Mouse (Mus musculus): Measurements from ENCODE around the gene Dguok.
A peak's percentile ranks its signal among the peaks of the same experiment; 100 is the strongest.

Dguok gene

DNA sequence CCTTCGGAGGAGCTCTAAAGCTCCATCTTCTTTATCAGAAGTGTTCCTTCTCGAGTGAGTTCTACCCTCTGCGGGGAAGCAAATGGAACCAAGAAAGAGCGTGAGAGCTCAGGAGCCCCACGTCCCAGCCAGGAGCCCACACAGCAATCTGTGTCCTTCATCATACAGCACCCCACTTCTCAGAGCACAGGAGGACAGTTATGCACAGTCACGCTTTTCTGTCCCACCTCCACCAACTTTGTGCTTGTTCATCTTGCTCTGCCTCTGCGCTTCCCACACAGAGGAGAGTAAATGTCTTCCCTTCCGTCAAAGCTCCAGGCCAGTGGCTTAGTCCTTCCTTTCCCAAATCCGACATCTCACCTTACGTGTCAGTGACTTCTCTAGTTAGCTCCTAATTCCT lies 7.7 kb downstream of the Dguok start:
- no peak for DNase-seq (ENCODE audit: low spot score)

DNA sequence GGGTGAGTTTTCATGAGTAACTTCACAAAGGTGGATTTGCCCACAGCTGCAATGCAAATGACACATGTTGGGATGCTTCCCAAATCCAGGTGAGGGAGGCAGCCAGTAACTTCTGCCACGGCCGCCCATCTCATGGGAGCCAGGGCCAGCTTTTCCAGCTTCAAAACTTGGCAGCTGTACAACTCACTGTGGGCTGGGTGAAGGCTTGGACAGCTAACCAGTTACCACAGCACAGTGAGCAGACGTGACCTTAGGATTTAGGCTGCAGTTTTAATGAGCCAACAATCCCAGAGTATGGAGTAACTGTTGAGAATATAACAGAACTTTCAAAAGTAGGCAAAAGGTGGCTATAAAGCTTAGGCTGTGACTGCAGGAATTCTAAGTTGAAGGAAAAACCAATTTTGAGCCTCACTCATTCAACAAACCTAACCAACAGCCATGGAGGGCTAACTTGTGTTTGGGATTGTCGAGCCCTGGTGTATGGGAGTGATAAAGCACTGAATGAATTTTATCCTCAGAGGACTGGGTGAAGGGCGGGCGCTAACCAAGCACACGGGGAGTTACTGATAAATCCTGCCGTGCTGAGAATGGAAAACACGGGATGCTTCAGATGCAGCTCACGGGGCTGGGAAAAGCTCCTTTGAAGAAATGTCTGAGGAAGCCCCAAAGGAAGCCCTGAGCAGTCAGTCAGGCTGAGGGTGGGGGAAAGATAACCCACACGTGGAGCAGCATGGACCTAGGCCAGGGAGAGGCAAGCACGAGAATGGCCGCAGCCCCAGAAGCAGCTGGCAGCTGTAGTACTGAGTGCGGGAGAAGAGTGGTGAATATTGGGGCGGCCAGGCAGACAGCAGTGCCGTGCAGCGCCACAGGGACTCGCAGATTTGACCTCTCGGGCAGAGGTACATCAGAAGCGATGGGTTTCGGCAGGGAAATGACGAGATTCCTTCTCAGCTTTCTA lies 9.7 kb downstream of the Dguok start:
- peak; percentile 47 for DNase-seq (ENCODE audit: low spot score)

- peak; percentile 47 for DNase-seq (ENCODE audit: low spot score)
These were observed 10.6 kb downstream of the Dguok start for GRCm38 (mm10) chr6:83496009-83496752.

DNA sequence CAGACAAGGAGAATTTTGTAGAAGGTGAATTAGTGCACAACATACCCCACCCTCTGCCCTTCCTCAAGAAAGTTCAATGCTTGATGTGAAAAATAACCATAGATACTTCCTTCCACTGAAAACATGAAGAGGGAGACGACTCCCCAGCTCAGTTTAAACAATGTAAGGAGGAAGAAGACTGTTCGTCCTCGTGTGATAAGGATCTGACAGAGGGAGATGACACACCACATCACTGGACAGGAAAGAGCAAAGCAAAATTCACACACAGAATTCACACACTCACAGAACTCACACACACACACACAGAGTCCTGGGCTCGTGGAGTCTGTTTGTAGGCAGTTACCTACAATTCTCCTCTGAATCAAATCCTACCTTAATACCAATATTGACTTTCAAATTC lies 16.1 kb downstream of the Dguok start:
- no peak for DNase-seq (ENCODE audit: low spot score)

GRCm38 (mm10) chr6:83488200-83488599 lies 18.6 kb downstream of the Dguok start:
- DNase-seq (ENCODE audit: low spot score): no peak

DNA sequence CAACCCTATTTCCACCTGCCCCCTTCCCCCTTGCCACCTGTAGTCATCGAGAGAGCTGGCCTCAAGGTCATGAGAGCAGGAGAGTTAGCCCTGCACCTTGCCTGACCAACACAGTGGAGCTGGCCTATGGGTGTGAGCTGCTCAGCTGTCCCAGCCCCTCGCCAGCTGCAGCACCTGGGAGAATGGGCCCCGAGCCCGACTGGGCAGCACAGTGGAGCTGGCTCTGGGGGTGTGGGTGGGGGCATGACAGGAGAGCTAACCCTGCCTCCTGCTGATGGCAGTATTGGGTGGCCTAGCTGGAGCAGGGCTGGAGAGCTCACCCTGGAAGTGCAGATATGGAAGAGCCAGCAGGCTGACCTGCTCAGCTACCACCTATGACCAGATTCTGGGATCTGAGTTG lies 19.5 kb downstream of the Dguok start:
- no peak for DNase-seq (ENCODE audit: low spot score)

- no peak for DNase-seq (ENCODE audit: low spot score)
These were observed 20.9 kb downstream of the Dguok start for GRCm38 (mm10) chr6:83485854-83486253.

GRCm38 (mm10) chr6:83483776-83484175 lies 23.0 kb downstream of the Dguok start:
- no peak for DNase-seq (ENCODE audit: low spot score)

DNA sequence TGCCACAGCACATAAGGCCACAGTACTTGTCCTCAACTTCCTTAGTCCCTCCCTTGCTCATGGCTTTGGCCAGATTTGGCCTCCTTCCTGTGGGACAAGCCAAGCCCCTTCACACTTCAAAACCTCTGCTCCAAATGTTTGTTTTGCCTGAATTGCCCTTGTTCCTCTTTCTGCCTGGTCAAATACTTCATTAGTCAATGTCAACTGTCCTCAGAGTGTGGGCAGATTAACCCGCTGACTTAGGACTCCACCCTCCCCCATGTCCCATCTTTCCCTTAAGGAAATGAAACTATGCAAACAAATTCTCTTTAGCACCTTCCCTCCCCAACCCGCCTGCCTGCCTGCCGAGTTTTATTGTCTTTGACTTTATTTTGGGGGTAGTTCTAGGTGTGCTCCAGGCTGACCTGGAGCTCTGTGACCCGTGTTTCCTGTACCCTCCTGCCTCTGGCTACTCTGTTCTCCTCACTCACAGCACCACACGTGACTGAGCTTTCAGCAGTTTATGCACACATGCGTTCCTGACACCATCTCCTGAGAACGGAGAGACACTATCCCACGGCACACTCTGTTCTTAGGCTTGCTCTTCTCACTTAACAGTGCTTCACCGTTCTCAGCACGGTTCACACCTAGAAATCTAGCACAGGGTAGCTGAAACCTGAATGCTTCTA lies 24.2 kb downstream of the Dguok start:
- peak; percentile 26 for DNase-seq (ENCODE audit: low spot score)

- DNase-seq (ENCODE audit: low spot score): no peak
These were observed 26.6 kb downstream of the Dguok start for GRCm38 (mm10) chr6:83480019-83480655.

DNA sequence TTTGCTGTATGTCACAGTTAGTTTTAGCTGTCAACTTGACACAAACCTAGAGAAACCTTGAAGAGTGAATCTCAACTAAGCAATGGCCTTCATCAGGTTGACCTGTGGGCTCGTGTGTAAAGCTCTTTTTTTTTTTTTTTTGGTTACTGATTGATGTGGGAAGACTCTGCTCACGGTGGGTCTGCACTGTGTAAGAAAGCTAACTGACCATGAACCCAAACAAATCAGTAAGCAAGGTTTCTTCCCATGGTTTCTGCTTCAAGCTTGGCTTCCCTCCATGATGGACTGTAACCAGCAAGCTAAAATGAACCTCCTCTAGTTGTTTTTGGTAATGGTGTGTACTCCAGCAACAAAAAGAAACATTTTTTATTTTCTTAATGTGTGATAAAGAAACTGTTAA lies 27.6 kb downstream of the Dguok start:
- DNase-seq (ENCODE audit: low spot score): no peak

- DNase-seq (ENCODE audit: low spot score): no peak
These were observed 28.1 kb downstream of the Dguok start for GRCm38 (mm10) chr6:83478628-83479027.

GRCm38 (mm10) chr6:83478217-83478616 lies 28.6 kb downstream of the Dguok start:
- DNase-seq (ENCODE audit: low spot score): no peak

GRCm38 (mm10) chr6:83475431-83475830 lies 31.3 kb downstream of the Dguok start:
- DNase-seq (ENCODE audit: low spot score): no peak

GRCm38 (mm10) chr6:83473240-83473639 lies 33.5 kb downstream of the Dguok start:
- no peak for DNase-seq (ENCODE audit: low spot score)

DNA sequence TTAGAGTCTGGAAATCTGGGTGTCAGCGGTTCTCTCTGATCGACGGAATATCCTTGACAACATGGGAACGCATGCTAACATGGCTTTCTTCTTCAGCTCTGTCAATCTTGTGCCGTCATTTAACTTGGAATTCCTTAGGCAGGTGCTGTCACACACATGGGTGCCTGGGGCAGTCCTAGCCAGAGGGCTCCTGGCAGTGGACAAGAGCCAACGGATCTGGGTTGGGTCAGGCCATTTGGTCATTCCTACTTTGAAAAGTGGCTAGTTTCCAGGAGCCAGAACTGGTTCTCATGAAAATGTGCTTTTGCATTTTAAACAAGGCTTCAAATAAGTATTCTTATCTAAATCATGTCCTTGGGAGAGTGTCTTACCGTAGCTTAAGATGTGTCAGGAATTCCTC lies 35.0 kb downstream of the Dguok start:
- no peak for DNase-seq (ENCODE audit: low spot score)

- no peak for DNase-seq (ENCODE audit: low spot score)
These were observed 42.8 kb downstream of the Dguok start for GRCm38 (mm10) chr6:83464011-83464410.

- no peak for DNase-seq (ENCODE audit: low spot score)
These were observed 47.6 kb downstream of the Dguok start, which contains the start of gene Tet3 for GRCm38 (mm10) chr6:83459034-83459644. TSS of gene Tet3 (minus strand) at chr6:83459084.

- DNase-seq (ENCODE audit: low spot score): no peak
These were observed 49.6 kb downstream of the Dguok start for GRCm38 (mm10) chr6:83456984-83457810.

DNA sequence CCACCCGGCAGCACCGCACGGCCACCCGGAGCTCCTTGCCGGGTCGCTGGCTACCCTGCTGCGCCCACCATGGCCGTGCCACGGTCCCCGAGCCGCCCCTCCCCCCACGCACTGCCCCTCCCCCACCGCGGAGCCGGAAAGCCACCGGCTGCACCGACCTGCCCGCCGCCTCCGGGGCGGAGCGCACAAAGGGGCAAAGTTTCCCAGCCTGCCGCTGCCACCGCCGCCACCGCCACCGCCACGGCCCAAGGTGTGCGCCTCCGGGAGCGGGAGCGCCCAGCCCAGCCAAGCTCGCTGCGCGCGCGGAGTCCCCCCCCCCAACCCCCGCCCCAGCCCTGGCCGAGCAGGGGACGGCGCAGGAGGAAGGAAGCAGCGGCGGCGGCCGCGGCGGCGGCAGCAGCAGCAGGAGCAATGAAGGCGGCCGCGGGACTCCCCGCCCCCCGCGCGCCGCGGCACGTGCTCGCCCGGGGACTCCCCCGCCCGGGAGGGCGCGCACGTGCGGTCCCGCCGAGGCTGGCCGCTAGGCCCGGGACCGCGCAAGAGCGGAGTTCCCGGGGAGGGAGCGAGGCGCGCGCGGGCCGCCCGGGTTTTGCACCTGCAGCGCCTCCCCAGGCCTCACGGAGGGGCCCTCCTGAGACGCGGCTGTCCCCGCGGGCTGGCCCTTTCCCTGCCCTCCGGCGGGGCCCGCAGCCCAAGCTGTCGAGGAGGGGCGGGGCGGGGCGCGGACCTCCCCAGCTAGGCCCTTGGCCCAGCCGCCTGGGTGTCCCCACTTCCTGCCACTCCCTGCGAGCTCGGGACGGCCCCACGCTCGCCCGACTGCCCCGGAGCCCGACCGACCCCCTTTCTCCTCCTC lies 50.4 kb downstream of the Dguok start:
- DNase-seq (ENCODE audit: low spot score): peak; percentile 69

All from ovary, adult 18-20 months (tissue).